Mouse (Mus musculus) left cerebral cortex, postnatal 25 days (tissue): ENCODE measurements around the gene Bloc1s6. TPM values are rescaled to one million over a fixed set of nuclear protein-coding genes. Genes with fewer than 3 reads are reported as not detected.

ENCODE experiments used
- total RNA-seq, 2 experiments: library from RNA; stranded (reverse); gene quantifications; 2 replicates each; pipeline ENCODE4 v1.2.3; 2021

Bloc1s6 gene
- total RNA-seq, 2 experiments from 2014 or later: 26.1 to 35.3 TPM

Other genes starting within 250 kb of the Bloc1s6 start
- gene Gatm, start 127.2 kb upstream of the Bloc1s6 start, total RNA-seq: 10 to 100 TPM; 53.7 to 55.2 TPM
- gene AA467197, start 101.5 kb upstream of the Bloc1s6 start, total RNA-seq: not detected
- 10 to 100 TPM; 45.9 to 48.6 TPM for gene Slc30a4, start 35.8 kb upstream of the Bloc1s6 start, total RNA-seq
- 1 to 10 TPM; 4.1 to 5.5 TPM for gene Sqor, start 26.7 kb downstream of the Bloc1s6 start, total RNA-seq